Mouse (Mus musculus) hindbrain, embryonic 16.5 days (tissue): ENCODE results near the gene Atxn2l. TPM values are rescaled to one million over a fixed set of nuclear protein-coding genes. Genes with fewer than 3 reads are reported as not detected.

Experiments used
- ATAC-seq: fragments of 200-750 bp; cut with Nextera tagmentation; 2 replicates; pipeline ENCODE4 v1.8.0; 2017; ENCODE audit warnings: moderate TSS enrichment, moderate library complexity
- H3K27ac ChIP-seq: fragments of 300-500 bp; sonication (generic); 2 replicates; pipeline ENCODE4 v1.5.1; 2014; ENCODE audit warnings: low read depth, mild to moderate bottlenecking, control low read depth, low read length, moderate library complexity
- H3K27me3 ChIP-seq: fragments of 300-500 bp; sonication (generic); replicated peaks from 2 replicates; pipeline ENCODE4 v1.6.1; 2014; ENCODE audit warnings: low read length; ENCODE audit not compliant: control insufficient read depth, insufficient read depth
- H3K36me3 ChIP-seq: fragments of 300-500 bp; sonication (generic); 2 replicates; pipeline ENCODE4 v1.6.1; 2014; ENCODE audit warnings: mild to moderate bottlenecking, low read length, moderate library complexity, mixed read lengths; ENCODE audit not compliant: control insufficient read depth, insufficient read depth
- H3K4me1 ChIP-seq: fragments of 300-500 bp; sonication (generic); 2 replicates; pipeline ENCODE4 v1.6.1; 2014; ENCODE audit warnings: low read depth, low read length; ENCODE audit not compliant: control insufficient read depth, insufficient read depth
- H3K4me2 ChIP-seq: fragments of 300-500 bp; sonication (generic); 2 replicates; pipeline ENCODE4 v1.6.1; 2014; ENCODE audit warnings: mild to moderate bottlenecking, low read length, control low read depth, moderate library complexity
- H3K4me3 ChIP-seq: fragments of 300-500 bp; sonication (generic); 2 replicates; pipeline ENCODE4 v1.5.1; 2014; ENCODE audit warnings: mild to moderate bottlenecking, low read length, control low read depth, moderate library complexity
- H3K9ac ChIP-seq: fragments of 300-500 bp; sonication (generic); 2 replicates; pipeline ENCODE4 v1.6.1; 2014; ENCODE audit warnings: low read depth, mild to moderate bottlenecking, control low read depth, low read length, moderate library complexity
- H3K9me3 ChIP-seq: fragments of 300-500 bp; sonication (generic); 2 replicates; pipeline ENCODE4 v1.6.1; 2014; ENCODE audit warnings: mild to moderate bottlenecking, low read length, moderate library complexity; ENCODE audit not compliant: control insufficient read depth
- WGBS: fragments of 180-500 bp; shearing (Covaris S2); extraction: QIAGEN DNeasy Blood & Tissue Kit; methylation state at CpG from one replicate; pipeline ENCODE4 v1.1.7; 2014; 5-methylcytosine and 5-hydroxymethylcytosine counted together
- polyA plus RNA-seq: library from polyadenylated mRNA; unstranded; fragments of >200 nt; fragmentation: Nextera tagmentation; extraction: Ambion mirVana; gene quantifications from 2 replicates; pipeline ENCODE4 v1.2.1, GENCODE M21; 2015

Atxn2l gene
- polyA plus RNA-seq, result 48.1 and 59.7 TPM in 2 replicates

DNA sequence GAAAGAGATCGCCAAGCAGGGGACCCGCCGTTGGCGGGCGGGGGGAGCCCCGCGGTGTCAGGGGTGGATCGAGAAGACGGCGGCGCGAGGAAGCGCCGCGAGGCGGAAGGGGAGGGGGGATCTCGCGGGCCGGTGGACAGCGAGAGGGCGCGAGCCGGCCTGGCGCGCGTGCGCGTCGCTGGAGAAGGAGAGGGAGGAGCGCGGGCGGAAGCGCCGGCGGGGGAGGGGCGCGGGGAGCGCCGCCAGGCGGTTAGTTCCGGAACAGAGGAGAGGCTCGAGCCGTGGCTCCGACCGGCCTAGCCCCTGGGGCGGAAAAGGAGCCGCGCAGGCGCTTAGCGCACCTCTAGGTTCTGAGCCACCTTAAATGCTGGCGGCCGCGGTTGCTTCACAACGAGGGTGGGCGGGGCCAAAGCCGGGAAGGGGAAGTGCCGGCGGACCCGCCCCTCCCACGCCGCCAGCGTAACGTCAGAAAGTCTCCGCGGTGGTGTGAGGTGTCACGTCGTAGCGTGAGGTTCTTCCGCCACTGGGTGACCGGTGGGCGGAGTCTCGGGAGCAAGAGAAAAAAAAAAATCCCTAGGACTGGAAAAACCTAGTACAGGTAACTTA lies at the start of gene Atxn2l:
TSS of gene Atxn2l (minus strand) at position 165 of the 606 bp plus-strand sequence.
- peak within 1 kb of the TSS; percentile 75 for H3K4me2 ChIP-seq
- H3K36me3 ChIP-seq, result peaks cover 21% of the 10 kb centered on the region
- ATAC-seq, result peak; percentile 91
- H3K9ac ChIP-seq, result peak within 1 kb of the TSS; percentile 99
- WGBS, result under 1% methylated on average over 70 of the region's 72 CpGs
- peaks cover 12% of the 10 kb centered on the region for H3K4me1 ChIP-seq
- H3K4me3 ChIP-seq, result peak within 1 kb of the TSS; percentile 100
- H3K27ac ChIP-seq, result peak within 1 kb of the TSS; percentile 100
- no peaks in the 10 kb centered on the region for H3K9me3 ChIP-seq
- no peaks in the 10 kb centered on the region for H3K27me3 ChIP-seq

DNA sequence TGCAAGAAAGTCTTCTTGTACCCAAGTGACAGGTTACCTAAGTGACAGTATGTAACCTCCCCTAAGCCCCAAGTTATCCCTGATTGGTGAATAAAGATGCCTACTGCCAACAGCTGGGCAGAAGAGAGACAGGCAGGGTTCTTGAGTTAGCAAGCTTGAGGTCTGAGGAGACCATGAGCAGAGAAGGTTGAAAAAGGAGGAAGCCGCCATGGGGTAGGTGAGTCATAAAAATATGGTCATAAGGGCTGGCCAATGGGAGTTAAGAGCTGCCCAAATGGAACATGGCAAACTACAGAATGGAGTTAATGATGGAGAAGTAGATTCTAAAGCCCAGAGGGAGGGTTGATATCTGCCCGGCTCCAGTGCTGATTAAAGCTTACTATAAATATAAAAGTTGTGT lies 42.4 kb upstream of the Atxn2l start:
- ATAC-seq, result no peak
- Histone ChIP-seq H3K4me1 (no peaks in the 10 kb centered on the region), H3K27ac (no peak overlapping the region), H3K4me2 (no peak overlapping the region), H3K9ac (no peak overlapping the region), H3K9me3 (no peaks in the 10 kb centered on the region), H3K4me3 (no peak overlapping the region), H3K27me3 (no peaks in the 10 kb centered on the region), H3K36me3 (peaks cover 42% of the 10 kb centered on the region)
- 93% methylated on average over 2 of the region's 2 CpGs for WGBS

- no peak overlapping the region for H3K27ac ChIP-seq
- no peaks in the 10 kb centered on the region for H3K9me3 ChIP-seq
- H3K4me2 ChIP-seq, result no peak overlapping the region
- peaks cover 11% of the 10 kb centered on the region for H3K36me3 ChIP-seq
- 95% methylated on average over 1 of the region's 1 CpGs for WGBS
- H3K9ac ChIP-seq, result no peak overlapping the region
- H3K4me1 ChIP-seq, result no peaks in the 10 kb centered on the region
- ATAC-seq, result no peak
- H3K4me3 ChIP-seq, result no peak overlapping the region
- peaks cover 5% of the 10 kb centered on the region; the same call in 1 of the 2 replicates for H3K27me3 ChIP-seq
Observed at GRCm38 (mm10) chr7:126541661-126542060, 38.4 kb upstream of the Atxn2l start.

DNA sequence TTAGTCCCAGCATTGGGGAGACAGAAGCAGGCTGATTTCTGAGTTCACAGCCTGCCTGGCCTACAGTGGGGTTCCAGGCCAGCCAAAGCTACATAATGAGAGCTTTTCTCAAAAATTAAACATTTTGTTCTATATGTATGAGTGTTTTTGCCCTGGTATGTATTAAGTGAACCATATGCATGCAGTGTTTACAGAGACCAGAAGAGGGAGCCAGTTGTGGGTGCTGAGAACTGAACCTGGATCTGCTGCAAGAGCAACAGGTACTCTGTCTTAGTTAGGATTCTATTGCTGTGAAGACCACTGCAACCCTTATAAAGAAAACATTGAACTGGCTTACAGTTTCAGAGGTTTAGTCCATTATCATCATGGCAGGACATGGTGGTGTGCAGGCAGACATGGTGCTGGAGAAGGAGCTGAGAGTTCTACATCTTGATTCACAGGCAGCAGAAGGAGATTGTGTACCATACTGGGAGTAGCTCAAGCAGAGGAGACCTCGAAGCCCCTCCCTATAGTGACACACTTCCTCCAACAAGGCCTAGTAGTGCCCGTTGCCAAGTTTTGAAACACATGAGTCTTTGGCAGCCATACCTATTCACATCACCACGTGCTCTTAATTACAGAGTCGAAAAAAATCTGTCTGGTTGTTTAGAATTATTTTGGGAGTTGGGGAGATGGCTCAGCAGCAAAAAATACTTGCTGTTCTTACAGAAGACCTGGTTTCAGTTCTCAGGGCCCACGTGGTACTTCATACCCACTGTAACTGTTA lies 34.8 kb upstream of the Atxn2l start:
- H3K9ac ChIP-seq, result no peak overlapping the region
- peaks cover 4% of the 10 kb centered on the region for H3K4me1 ChIP-seq
- WGBS, result 75% methylated on average over 5 of the region's 5 CpGs
- no peaks in the 10 kb centered on the region for H3K9me3 ChIP-seq
- H3K4me3 ChIP-seq, result no peak overlapping the region
- H3K36me3 ChIP-seq, result no peaks in the 10 kb centered on the region
- no peak for ATAC-seq
- H3K27ac ChIP-seq, result no peak overlapping the region
- peaks cover 5% of the 10 kb centered on the region; the same call in 1 of the 2 replicates for H3K27me3 ChIP-seq
- H3K4me2 ChIP-seq, result no peak overlapping the region

- Histone ChIP-seq H3K27me3 (peaks cover 5% of the 10 kb centered on the region; the same call in 1 of the 2 replicates), H3K9me3 (no peaks in the 10 kb centered on the region), H3K4me2 (peak overlapping the region; percentile 95), H3K27ac (no peak overlapping the region), H3K4me3 (peak overlapping the region; percentile 50), H3K9ac (peak overlapping the region; percentile 78; the same call in 1 of the 2 replicates), H3K4me1 (peaks cover 4% of the 10 kb centered on the region), H3K36me3 (no peaks in the 10 kb centered on the region)
- 58% methylated on average over 9 of the region's 9 CpGs for WGBS
- no peak for ATAC-seq
Observed at GRCm38 (mm10) chr7:126536466-126536865, 33.2 kb upstream of the Atxn2l start.

DNA sequence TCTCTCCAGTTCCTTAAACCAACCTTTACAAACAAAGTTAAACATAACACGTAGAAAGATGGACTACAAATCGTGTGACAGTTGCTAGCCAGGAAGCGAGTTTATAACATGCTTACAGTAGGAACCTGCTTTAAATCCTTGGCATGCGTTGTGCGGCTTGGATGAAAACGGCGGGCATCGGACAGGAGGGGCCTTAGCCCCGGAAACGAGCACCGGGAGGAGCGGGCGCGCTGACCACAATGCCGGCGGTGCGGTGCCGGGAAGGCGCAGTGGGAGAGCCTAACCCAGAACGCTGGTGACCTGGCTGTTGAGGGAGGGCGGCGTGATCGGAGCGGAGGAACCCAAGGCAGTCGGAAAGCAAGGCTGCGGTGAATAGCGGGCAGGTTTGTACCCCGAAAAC lies 32.5 kb upstream of the Atxn2l start:
- Histone ChIP-seq H3K4me3 (peak overlapping the region; percentile 50), H3K9ac (peak overlapping the region; percentile 78), H3K9me3 (no peaks in the 10 kb centered on the region), H3K27ac (no peak overlapping the region), H3K36me3 (no peaks in the 10 kb centered on the region), H3K27me3 (peaks cover 5% of the 10 kb centered on the region; the same call in 1 of the 2 replicates), H3K4me1 (peaks cover 4% of the 10 kb centered on the region), H3K4me2 (peak overlapping the region; percentile 95)
- no peak for ATAC-seq
- WGBS, result 2% methylated on average over 28 of the region's 28 CpGs

DNA sequence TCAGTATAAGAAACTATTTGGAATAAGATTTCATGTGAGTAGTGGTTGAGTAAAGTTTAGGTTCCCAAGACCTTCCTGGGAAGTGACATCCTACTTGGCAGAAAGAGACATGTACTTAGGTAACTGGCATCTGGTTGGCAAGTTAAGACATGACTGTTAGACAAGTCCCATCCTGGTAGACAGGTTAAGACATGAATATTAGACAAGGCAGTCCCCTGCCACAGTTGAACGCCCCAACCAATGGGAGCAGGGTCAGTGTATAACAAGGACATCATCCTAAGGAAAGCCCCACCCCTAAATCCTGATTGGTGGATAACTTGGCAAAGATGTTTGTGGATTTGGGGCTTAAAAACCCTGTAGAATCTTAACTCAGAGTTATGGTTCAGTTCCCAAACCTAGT lies 30.2 kb upstream of the Atxn2l start:
- Histone ChIP-seq H3K9me3 (no peaks in the 10 kb centered on the region), H3K36me3 (no peaks in the 10 kb centered on the region), H3K4me2 (no peak overlapping the region), H3K27me3 (peaks cover 5% of the 10 kb centered on the region), H3K4me1 (peaks cover 4% of the 10 kb centered on the region), H3K27ac (no peak overlapping the region), H3K4me3 (no peak overlapping the region), H3K9ac (no peak overlapping the region)
- ATAC-seq, result no peak
- 77% methylated on average over 1 of the region's 1 CpGs for WGBS

- Histone ChIP-seq H3K36me3 (no peaks in the 10 kb centered on the region), H3K4me2 (no peak overlapping the region), H3K9me3 (no peaks in the 10 kb centered on the region), H3K9ac (peak overlapping the region; percentile 54; the same call in 1 of the 2 replicates), H3K27ac (peak overlapping the region; percentile 72), H3K4me3 (no peak overlapping the region), H3K4me1 (peaks cover 2% of the 10 kb centered on the region; the same call in 1 of the 2 replicates), H3K27me3 (no peaks in the 10 kb centered on the region; the same call in 1 of the 2 replicates)
- WGBS, result 8% methylated on average over 1 of the region's 1 CpGs
- no peak for ATAC-seq
Observed at GRCm38 (mm10) chr7:126528166-126528577, 24.9 kb upstream of the Atxn2l start.

GRCm38 (mm10) chr7:126523316-126523715 lies 20.1 kb upstream of the Atxn2l start:
- Histone ChIP-seq H3K36me3 (no peaks in the 10 kb centered on the region), H3K4me3 (no peak overlapping the region), H3K9me3 (no peaks in the 10 kb centered on the region), H3K27ac (no peak overlapping the region), H3K9ac (no peak overlapping the region), H3K27me3 (no peaks in the 10 kb centered on the region), H3K4me2 (no peak overlapping the region), H3K4me1 (peaks cover 2% of the 10 kb centered on the region; the same call in 1 of the 2 replicates)
- ATAC-seq, result no peak
- 81% methylated on average over 3 of the region's 3 CpGs for WGBS
